Mouse (Mus musculus) liver, postnatal 0 days (tissue): ENCODE data around the gene Pimreg.

Experiments used
- CTCF ChIP-seq: sonication (generic); IDR thresholded peaks from 2 replicates; pipeline ENCODE4 v1.5.1; 2016; ENCODE audit warnings: antibody characterized with exemption, low read depth
- EP300 ChIP-seq: IDR thresholded peaks from 2 replicates; pipeline ENCODE4 v1.6.1; 2016; ENCODE audit warnings: antibody characterized with exemption, low read depth, mild to moderate bottlenecking

DNA sequence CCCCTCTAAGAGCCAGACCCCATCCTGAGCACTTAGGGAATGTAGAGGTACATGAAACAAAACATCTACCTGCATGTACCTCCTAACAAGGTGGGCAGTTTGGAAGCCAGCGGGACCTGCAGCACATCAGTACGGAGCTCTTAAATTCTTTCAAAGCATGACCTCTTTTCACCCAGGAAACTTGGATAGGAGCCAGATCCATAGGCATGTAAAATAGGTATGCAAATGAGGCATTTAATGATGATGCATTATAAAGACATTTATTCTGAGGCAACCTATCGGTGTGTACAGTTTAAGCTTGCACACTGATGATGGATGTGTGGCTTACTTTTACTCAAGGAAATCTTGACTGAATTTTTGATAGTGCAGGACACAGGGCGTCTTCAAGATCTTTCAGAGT, 27.2 kb upstream of the Pimreg start:
- TF ChIP-seq CTCF (no peak), EP300 (no peak)
